Mouse (Mus musculus) left cerebral cortex, postnatal 10 days (tissue): ENCODE measurements at regions not wholly inside any gene's neighbourhood (a gene's known extent, or its start where the extent isn't known, plus 50 kb on each side); places are given as distances from the start of the nearest gene placed in this dataset.
A peak's percentile ranks its signal among the peaks of the same experiment; 100 is the strongest.

ENCODE experiments used
- DNase-seq, 2 experiments: peaks; one replicate each; pipeline ENCODE4 v3.0.0; 2021 to 2022; ENCODE audit warnings: low spot score in 2 of 2, mixed read lengths in 1 of 2; ENCODE audit errors: extremely low spot score in 1 of 2
- intact Hi-C: fragments of 180-260 bp; cut with DNase I; formaldehyde crosslinking; loops from one replicate; pipeline ENCODE4 v1.15.1; 2025

GRCm38 (mm10) chr11:66605998-66606397 is 80.2 kb upstream of the Shisa6 start:
- intact Hi-C loops, result no loop called here

GRCm38 (mm10) chr11:66606646-66607045 is 80.9 kb upstream of the Shisa6 start:
- intact Hi-C loops, result no loop called here
- DNase-seq, result no peak

More at GRCm38 (mm10) chr11:66605998-66606397, 80.2 kb upstream of the Shisa6 start:
- DNase-seq, result no peak

GRCm38 (mm10) chr11:66609733-66610132 is 84.0 kb upstream of the Shisa6 start:
- intact Hi-C loops, result loop anchor here (10.0 kb wide), 1 partner anchor 265 kb away; no protein-coding TSS in a partner anchor
- no peak for DNase-seq

GRCm38 (mm10) chr11:66613150-66613549 is 87.4 kb upstream of the Shisa6 start:
- DNase-seq, result peak in 1 of 2 experiments; percentile 19
- intact Hi-C loops, result loop anchor here (10.0 kb wide), 1 partner anchor 262 kb away; no protein-coding TSS in a partner anchor

GRCm38 (mm10) chr11:66625491-66625890 is 99.7 kb upstream of the Shisa6 start:
- intact Hi-C loops, result no loop called here
- DNase-seq, result no peak

GRCm38 (mm10) chr11:66656810-66657209 is 131.0 kb upstream of the Shisa6 start:
- intact Hi-C loops, result no loop called here
- no peak for DNase-seq

- peak in 1 of 2 experiments; percentile 43 for DNase-seq
- intact Hi-C loops, result no loop called here
Observed at GRCm38 (mm10) chr11:66674581-66674980, 148.8 kb upstream of the Shisa6 start.

- DNase-seq, result no peak
- intact Hi-C loops, result no loop called here
Observed at GRCm38 (mm10) chr11:66680057-66680621, 154.4 kb upstream of the Shisa6 start.

GRCm38 (mm10) chr11:66681892-66682291 is 156.1 kb upstream of the Shisa6 start:
- no peak for DNase-seq
- intact Hi-C loops, result no loop called here

- intact Hi-C loops, result no loop called here
- no peak for DNase-seq
Observed at GRCm38 (mm10) chr11:66684181-66684580, 158.4 kb upstream of the Shisa6 start.

- intact Hi-C loops, result no loop called here
- DNase-seq, result no peak
Observed at GRCm38 (mm10) chr11:66694651-66695266, 169.0 kb upstream of the Shisa6 start.

GRCm38 (mm10) chr11:66696791-66697190 is 171.0 kb upstream of the Shisa6 start:
- intact Hi-C loops, result no loop called here
- no peak for DNase-seq

- intact Hi-C loops, result no loop called here
Observed at GRCm38 (mm10) chr11:66745479-66745878, 166.3 kb upstream of the Pirt start.

GRCm38 (mm10) chr11:66789997-66790396 is 121.8 kb upstream of the Pirt start:
- no peak for DNase-seq
- intact Hi-C loops, result no loop called here

More at GRCm38 (mm10) chr11:66745479-66745878, 166.3 kb upstream of the Pirt start:
- DNase-seq, result no peak

- DNase-seq, result no peak
- intact Hi-C loops, result no loop called here
Observed at GRCm38 (mm10) chr11:66806887-66807286, 104.9 kb upstream of the Pirt start.

- no peak for DNase-seq
- intact Hi-C loops, result no loop called here
Observed at GRCm38 (mm10) chr11:66813310-66813709, 98.5 kb upstream of the Pirt start.

GRCm38 (mm10) chr11:66813731-66814130 is 98.0 kb upstream of the Pirt start:
- no peak for DNase-seq
- intact Hi-C loops, result no loop called here

GRCm38 (mm10) chr11:66835864-66836263 is 75.9 kb upstream of the Pirt start:
- no peak for DNase-seq
- intact Hi-C loops, result no loop called here

- intact Hi-C loops, result no loop called here
- no peak for DNase-seq
Observed at GRCm38 (mm10) chr11:66836633-66837380, 75.0 kb upstream of the Pirt start.

GRCm38 (mm10) chr11:66845238-66845637 is 66.5 kb upstream of the Pirt start:
- intact Hi-C loops, result no loop called here
- peak in 1 of 2 experiments; percentile 7 for DNase-seq
